Mouse (Mus musculus): ENCODE measurements around the gene Ube2ql1.

The Ube2ql1 gene

GRCm38 (mm10) chr13:69707496-69707895 is 32.2 kb downstream of the Ube2ql1 start:
- no peak for DNase-seq (ENCODE audit: low spot score)

- no peak for DNase-seq (ENCODE audit: low spot score)
Measured at GRCm38 (mm10) chr13:69706919-69707318, 32.8 kb downstream of the Ube2ql1 start.

GRCm38 (mm10) chr13:69703505-69703904 is 36.2 kb downstream of the Ube2ql1 start:
- no peak for DNase-seq (ENCODE audit: low spot score)

GRCm38 (mm10) chr13:69701397-69701796 is 38.3 kb downstream of the Ube2ql1 start:
- no peak for DNase-seq (ENCODE audit: low spot score)

GRCm38 (mm10) chr13:69700827-69701226 is 38.9 kb downstream of the Ube2ql1 start:
- no peak for DNase-seq (ENCODE audit: low spot score)

GRCm38 (mm10) chr13:69696333-69696991 is 43.2 kb downstream of the Ube2ql1 start:
- DNase-seq (ENCODE audit: low spot score), result peak; percentile 85

GRCm38 (mm10) chr13:69691074-69691473 is 48.6 kb downstream of the Ube2ql1 start:
- peak; percentile 74 for DNase-seq (ENCODE audit: low spot score)

GRCm38 (mm10) chr13:69687023-69687422 is 52.7 kb downstream of the Ube2ql1 start:
- no peak for DNase-seq (ENCODE audit: low spot score)

GRCm38 (mm10) chr13:69685406-69685818 is 54.3 kb downstream of the Ube2ql1 start:
- DNase-seq (ENCODE audit: low spot score), result no peak

GRCm38 (mm10) chr13:69673921-69674618 is 65.6 kb downstream of the Ube2ql1 start:
- peak; percentile 33 for DNase-seq (ENCODE audit: low spot score)

GRCm38 (mm10) chr13:69673197-69673920 is 66.3 kb downstream of the Ube2ql1 start:
- DNase-seq (ENCODE audit: low spot score), result peak; percentile 28

- DNase-seq (ENCODE audit: low spot score), result peak; percentile 32
Measured at GRCm38 (mm10) chr13:69672565-69672964, 67.1 kb downstream of the Ube2ql1 start.

- peak; percentile 38 for DNase-seq (ENCODE audit: low spot score)
Measured at GRCm38 (mm10) chr13:69672121-69672520, 67.6 kb downstream of the Ube2ql1 start.

- DNase-seq (ENCODE audit: low spot score), result no peak
Measured at GRCm38 (mm10) chr13:69654508-69654907, 85.2 kb downstream of the Ube2ql1 start.
